Mouse (Mus musculus) forebrain, embryonic 15.5 days (tissue): ENCODE measurements around the gene Dnajc11. TPM values are rescaled to one million over a fixed set of nuclear protein-coding genes. Genes with fewer than 3 reads are reported as not detected.

Experiments used
- ATAC-seq: fragments of 200-750 bp; cut with Nextera tagmentation; replicated peaks from 2 replicates; pipeline ENCODE4 v1.8.0; 2017; ENCODE audit warnings: mild to moderate bottlenecking, moderate TSS enrichment, moderate library complexity
- H3K27ac ChIP-seq: fragments of 300-500 bp; sonication (generic); replicated peaks from 2 replicates; pipeline ENCODE4 v1.5.1; 2015; ENCODE audit warnings: mild to moderate bottlenecking, inconsistent platforms
- H3K27me3 ChIP-seq: fragments of 300-500 bp; sonication (generic); 2 replicates; pipeline ENCODE4 v1.6.1; 2015; ENCODE audit warnings: inconsistent platforms
- H3K36me3 ChIP-seq: fragments of 300-500 bp; sonication (generic); 2 replicates; pipeline ENCODE4 v1.6.1; 2015; ENCODE audit warnings: mild to moderate bottlenecking, inconsistent platforms
- H3K4me1 ChIP-seq: fragments of 300-500 bp; sonication (generic); 2 replicates; pipeline ENCODE4 v1.6.1; 2015; ENCODE audit warnings: inconsistent platforms
- H3K4me2 ChIP-seq: fragments of 300-500 bp; sonication (generic); replicated peaks from 2 replicates; pipeline ENCODE4 v1.6.1; 2015; ENCODE audit warnings: mild to moderate bottlenecking, inconsistent platforms
- H3K4me3 ChIP-seq: fragments of 300-500 bp; sonication (generic); 2 replicates; pipeline ENCODE4 v1.5.1; 2015; ENCODE audit warnings: mild to moderate bottlenecking, inconsistent platforms
- H3K9ac ChIP-seq: fragments of 300-500 bp; sonication (generic); replicated peaks from 2 replicates; pipeline ENCODE4 v1.6.1; 2015; ENCODE audit warnings: mild to moderate bottlenecking, inconsistent platforms
- H3K9me3 ChIP-seq: fragments of 300-500 bp; sonication (generic); 2 replicates; pipeline ENCODE4 v1.6.1; 2016; ENCODE audit warnings: inconsistent platforms
- WGBS: fragments of 180-500 bp; shearing (Covaris S2); methylation state at CpG from one replicate; pipeline ENCODE4 v1.1.7; 2015; ENCODE audit warnings: mixed read lengths; 5-methylcytosine and 5-hydroxymethylcytosine counted together
- polyA plus RNA-seq: library from polyadenylated mRNA; unstranded; fragments of >200 nt; fragmentation: Nextera tagmentation; extraction: Ambion mirVana; gene quantifications from 2 replicates; pipeline ENCODE4 v1.2.1, GENCODE M21; 2015

Dnajc11 gene
- polyA plus RNA-seq, 1 experiment from 2014 or later: 82.4 TPM

- Histone ChIP-seq H3K27ac (no peak overlapping the region), H3K27me3 (no peaks in the 10 kb centered on the region), H3K9ac (no peak overlapping the region), H3K36me3 (peaks cover 47% of the 10 kb centered on the region), H3K4me1 (peaks cover 13% of the 10 kb centered on the region), H3K4me2 (no peak overlapping the region), H3K9me3 (no peaks in the 10 kb centered on the region), H3K4me3 (no peak overlapping the region)
- 94% methylated on average over 21 of the region's 21 CpGs for WGBS
- no peak for ATAC-seq
These were observed 86.5 kb downstream of the Dnajc11 start for GRCm38 (mm10) chr4:152020024-152020423.

- Histone ChIP-seq H3K9ac (no peak overlapping the region), H3K36me3 (peaks cover 45% of the 10 kb centered on the region), H3K4me3 (no peak overlapping the region), H3K4me2 (no peak overlapping the region), H3K27me3 (no peaks in the 10 kb centered on the region), H3K27ac (no peak overlapping the region), H3K4me1 (peaks cover 29% of the 10 kb centered on the region), H3K9me3 (no peaks in the 10 kb centered on the region)
- ATAC-seq: no peak
- 74% methylated on average over 12 of the region's 12 CpGs for WGBS
These were observed 88.1 kb downstream of the Dnajc11 start for GRCm38 (mm10) chr4:152021568-152022097.

- ATAC-seq: no peak
- no peaks in the 10 kb centered on the region for H3K27me3 ChIP-seq
- no peak overlapping the region for H3K4me2 ChIP-seq
- WGBS: 89% methylated on average over 8 of the region's 8 CpGs
- no peaks in the 10 kb centered on the region for H3K9me3 ChIP-seq
- H3K36me3 ChIP-seq: peaks cover 45% of the 10 kb centered on the region
- no peak overlapping the region for H3K27ac ChIP-seq
- H3K4me1 ChIP-seq: peaks cover 33% of the 10 kb centered on the region
- no peak overlapping the region for H3K4me3 ChIP-seq
- no peak overlapping the region for H3K9ac ChIP-seq
These were observed 89.0 kb downstream of the Dnajc11 start for GRCm38 (mm10) chr4:152022506-152022905.

GRCm38 (mm10) chr4:152024525-152024924 lies 91.0 kb downstream of the Dnajc11 start:
- Histone ChIP-seq H3K27ac (no peak overlapping the region), H3K9ac (no peak overlapping the region), H3K27me3 (no peaks in the 10 kb centered on the region), H3K9me3 (no peaks in the 10 kb centered on the region), H3K4me3 (no peak overlapping the region), H3K4me1 (peaks cover 45% of the 10 kb centered on the region), H3K4me2 (no peak overlapping the region), H3K36me3 (peaks cover 38% of the 10 kb centered on the region)
- WGBS: 95% methylated on average over 11 of the region's 11 CpGs
- ATAC-seq: no peak

- WGBS: 1% methylated on average over 41 of the region's 41 CpGs
- peak overlapping the region; percentile 81 for H3K9ac ChIP-seq
- H3K9me3 ChIP-seq: no peaks in the 10 kb centered on the region
- no peaks in the 10 kb centered on the region for H3K27me3 ChIP-seq
- peak overlapping the region; percentile 98 for H3K4me2 ChIP-seq
- H3K4me3 ChIP-seq: peak overlapping the region; percentile 91
- peak overlapping the region; percentile 68 for H3K27ac ChIP-seq
- ATAC-seq: no peak
- peaks cover 13% of the 10 kb centered on the region; the same call in 1 of the 2 replicates for H3K36me3 ChIP-seq
- H3K4me1 ChIP-seq: peaks cover 52% of the 10 kb centered on the region
These were observed 93.4 kb downstream of the Dnajc11 start for GRCm38 (mm10) chr4:152026751-152027508.

GRCm38 (mm10) chr4:152027524-152027923 lies 94.0 kb downstream of the Dnajc11 start, which contains the start of gene Zbtb48:
Zbtb48 (minus strand) TSS chr4:152027671.
- WGBS: under 1% methylated on average over 35 of the region's 35 CpGs
- peak; percentile 99 for ATAC-seq
- peak within 1 kb of the TSS; percentile 91 for H3K4me3 ChIP-seq
- H3K27ac ChIP-seq: peak within 1 kb of the TSS; percentile 68
- no peaks in the 10 kb centered on the region for H3K9me3 ChIP-seq
- H3K4me1 ChIP-seq: peaks cover 52% of the 10 kb centered on the region
- peak within 1 kb of the TSS; percentile 98 for H3K4me2 ChIP-seq
- no peaks in the 10 kb centered on the region for H3K27me3 ChIP-seq
- H3K9ac ChIP-seq: peak within 1 kb of the TSS; percentile 81
- H3K36me3 ChIP-seq: peaks cover 10% of the 10 kb centered on the region; the same call in 1 of the 2 replicates

- Histone ChIP-seq H3K9ac (peak overlapping the region; percentile 81), H3K36me3 (0 out of 2 replicates have a peak, but pooled peaks cover 1% of the 10 kb centered on the region), H3K9me3 (no peaks in the 10 kb centered on the region), H3K4me1 (peaks cover 52% of the 10 kb centered on the region), H3K4me3 (peak overlapping the region; percentile 91), H3K27me3 (no peaks in the 10 kb centered on the region), H3K27ac (0 out of 2 replicates have a peak overlapping the region, but pooled peaks have one; percentile 66), H3K4me2 (peak overlapping the region; percentile 98)
- 66% methylated on average over 15 of the region's 15 CpGs for WGBS
- no peak for ATAC-seq
These were observed 95.0 kb downstream of the Dnajc11 start for GRCm38 (mm10) chr4:152028456-152028855.

GRCm38 (mm10) chr4:152029087-152029486 lies 95.6 kb downstream of the Dnajc11 start:
- Histone ChIP-seq H3K9me3 (no peaks in the 10 kb centered on the region), H3K4me2 (no peak overlapping the region; the same call in 1 of the 2 replicates), H3K4me1 (peaks cover 48% of the 10 kb centered on the region), H3K27ac (no peak overlapping the region), H3K4me3 (no peak overlapping the region), H3K27me3 (no peaks in the 10 kb centered on the region), H3K36me3 (no peaks in the 10 kb centered on the region), H3K9ac (no peak overlapping the region)
- ATAC-seq: no peak
- 49% methylated on average over 5 of the region's 5 CpGs for whole genome bisulfite sequencing

- Histone ChIP-seq H3K4me3 (no peak overlapping the region), H3K4me1 (peaks cover 39% of the 10 kb centered on the region), H3K9ac (no peak overlapping the region), H3K4me2 (no peak overlapping the region), H3K36me3 (no peaks in the 10 kb centered on the region), H3K27me3 (no peaks in the 10 kb centered on the region), H3K27ac (no peak overlapping the region), H3K9me3 (no peaks in the 10 kb centered on the region)
- ATAC-seq: no peak
- 62% methylated on average over 4 of the region's 4 CpGs for WGBS
These were observed 96.5 kb downstream of the Dnajc11 start for GRCm38 (mm10) chr4:152029997-152030396.

Other genes with a start within 250 kb of the Dnajc11 start
- 130 and 141 TPM in 2 replicates for gene Camta1, start 71.8 kb upstream of the Dnajc11 start, polyA plus RNA-seq
- 41.4 and 41.6 TPM in 2 replicates for gene Thap3, start 55.3 kb downstream of the Dnajc11 start, polyA plus RNA-seq
- 19.5 and 21.8 TPM in 2 replicates for gene Phf13, start 62.6 kb downstream of the Dnajc11 start, polyA plus RNA-seq
- 3.0 and 3.5 TPM in 2 replicates for gene Klhl21, start 75.1 kb downstream of the Dnajc11 start, polyA plus RNA-seq
- 18.0 and 21.5 TPM in 2 replicates for gene Zbtb48, start 94.0 kb downstream of the Dnajc11 start, polyA plus RNA-seq
- gene Tas1r1, start 104.9 kb downstream of the Dnajc11 start, polyA plus RNA-seq: 1.5 TPM in 2 replicates
- 26.4 and 27.9 TPM in 2 replicates for gene Nol9, start 105.6 kb downstream of the Dnajc11 start, polyA plus RNA-seq
- gene Plekhg5, start 138.8 kb downstream of the Dnajc11 start, polyA plus RNA-seq: 9.3 and 10.9 TPM in 2 replicates
- 0.53 and 1.0 TPM in 2 replicates for gene Tnfrsf25, start 182.2 kb downstream of the Dnajc11 start, polyA plus RNA-seq
- 0.09 and 0.10 TPM in 2 replicates for gene Espn, start 218.7 kb downstream of the Dnajc11 start, polyA plus RNA-seq
- gene Hes2, start 225.2 kb downstream of the Dnajc11 start, polyA plus RNA-seq: not detected in 2 replicates
- gene Acot7, start 244.4 kb downstream of the Dnajc11 start, polyA plus RNA-seq: 210 and 219 TPM in 2 replicates